Mouse (Mus musculus) heart, embryonic 16.5 days (tissue): ENCODE results near the gene Gm8113. TPM values are rescaled to one million over a fixed set of nuclear protein-coding genes. Genes with fewer than 3 reads are reported as not detected.
A peak's percentile ranks its signal among the peaks of the same experiment; 100 is the strongest.
"Not testable (repeated sequence)": the region's sequence is repeated elsewhere in the genome, so short reads cannot be mapped to it uniquely, and the experiment has no call there.

Experiments used
- ATAC-seq: fragments of 200-750 bp; cut with Nextera tagmentation; replicated peaks from 2 replicates; pipeline ENCODE4 v1.8.0; 2017; ENCODE audit warnings: moderate number of reproducible peaks; ENCODE audit not compliant: insufficient read depth, low FRiP score; ENCODE audit errors: extremely low read depth
- H3K27ac ChIP-seq: fragments of 300-500 bp; sonication (generic); 2 replicates; pipeline ENCODE4 v1.5.1; 2014; ENCODE audit warnings: mild to moderate bottlenecking, low read length, control low read depth, moderate library complexity
- H3K27me3 ChIP-seq: fragments of 300-500 bp; sonication (generic); 2 replicates; pipeline ENCODE4 v1.6.1; 2014; ENCODE audit warnings: low read length, mixed read lengths; ENCODE audit not compliant: control insufficient read depth, insufficient read depth
- H3K36me3 ChIP-seq: fragments of 300-500 bp; sonication (generic); 2 replicates; pipeline ENCODE4 v1.6.1; 2014; ENCODE audit not compliant: control insufficient read depth, insufficient read depth
- H3K4me1 ChIP-seq: fragments of 300-500 bp; sonication (generic); 2 replicates; pipeline ENCODE4 v1.6.1; 2014; ENCODE audit warnings: low read length, mixed read lengths; ENCODE audit not compliant: control insufficient read depth, insufficient read depth
- H3K4me2 ChIP-seq: fragments of 300-500 bp; sonication (generic); 2 replicates; pipeline ENCODE4 v1.6.1; 2014; ENCODE audit warnings: low read depth, mild to moderate bottlenecking, control low read depth, low read length
- H3K4me3 ChIP-seq: fragments of 300-500 bp; sonication (generic); 2 replicates; pipeline ENCODE4 v1.5.1; 2014; ENCODE audit warnings: mild to moderate bottlenecking, control low read depth, low read length
- H3K9ac ChIP-seq: fragments of 300-500 bp; sonication (generic); 2 replicates; pipeline ENCODE4 v1.6.1; 2014; ENCODE audit warnings: low read length, control low read depth
- H3K9me3 ChIP-seq: fragments of 300-500 bp; sonication (generic); replicated peaks from 2 replicates; pipeline ENCODE4 v1.6.1; 2016; ENCODE audit warnings: low read length; ENCODE audit not compliant: control insufficient read depth
- WGBS: fragments of 180-500 bp; shearing (Covaris S2); extraction: QIAGEN DNeasy Blood & Tissue Kit; methylation state at CpG from one replicate; pipeline ENCODE4 v1.1.7; 2014; 5-methylcytosine and 5-hydroxymethylcytosine counted together
- polyA plus RNA-seq: library from polyadenylated mRNA; unstranded; fragments of >200 nt; fragmentation: Nextera tagmentation; extraction: Ambion mirVana; gene quantifications from 2 replicates; pipeline ENCODE4 v1.2.1, GENCODE M21; 2015

The Gm8113 gene
- 24.3 and 26.0 TPM in 2 replicates for polyA plus RNA-seq

- not testable (repeated sequence) for H3K36me3 ChIP-seq, H3K27me3 ChIP-seq, H3K4me1 ChIP-seq, H3K9me3 ChIP-seq
- peak within 1 kb of the TSS; percentile 76 for H3K9ac ChIP-seq
- ATAC-seq = peak; percentile 91
- WGBS = 10% methylated on average over 10 of the region's 10 CpGs
- peak within 1 kb of the TSS; percentile 63 for H3K4me2 ChIP-seq
- H3K4me3 ChIP-seq = peak within 1 kb of the TSS; percentile 64
- H3K27ac ChIP-seq = peak within 1 kb of the TSS; percentile 91
Observed at GRCm38 (mm10) chr14:43924688-43925403, at the start of gene Gm8113. Gene Gm8113 (plus strand): TSS chr14:43925390.

DNA sequence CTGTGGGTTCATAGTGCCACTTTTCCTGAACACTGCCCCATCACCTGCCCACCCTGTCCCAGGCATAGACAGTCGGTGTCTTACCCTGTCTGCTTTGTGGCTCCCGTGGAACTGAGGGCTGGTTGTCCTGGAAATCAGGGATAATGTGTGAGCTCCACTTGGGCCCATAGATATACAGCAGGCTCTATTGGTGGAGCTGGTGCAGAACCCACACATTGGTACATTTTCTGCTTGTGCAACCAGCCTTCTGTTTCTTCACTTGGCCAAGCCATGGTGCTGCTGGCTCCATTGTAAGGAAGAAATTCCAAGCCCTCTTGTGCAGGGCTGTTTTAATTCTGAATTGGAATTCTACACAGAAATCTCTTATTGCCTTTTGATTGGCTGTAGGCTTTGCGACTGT, 49.8 kb upstream of the Gm8113 start, which contains the start of gene Ear1:
Gene Ear1 (minus strand): TSS at position 101 of the 400 bp plus-strand sequence.
- not testable (repeated sequence) for H3K4me1 ChIP-seq, H3K27me3 ChIP-seq, H3K9ac ChIP-seq, ATAC-seq, H3K9me3 ChIP-seq, H3K27ac ChIP-seq, H3K4me3 ChIP-seq, H3K36me3 ChIP-seq, H3K4me2 ChIP-seq
- 83% methylated on average over 3 of the region's 3 CpGs for WGBS

DNA sequence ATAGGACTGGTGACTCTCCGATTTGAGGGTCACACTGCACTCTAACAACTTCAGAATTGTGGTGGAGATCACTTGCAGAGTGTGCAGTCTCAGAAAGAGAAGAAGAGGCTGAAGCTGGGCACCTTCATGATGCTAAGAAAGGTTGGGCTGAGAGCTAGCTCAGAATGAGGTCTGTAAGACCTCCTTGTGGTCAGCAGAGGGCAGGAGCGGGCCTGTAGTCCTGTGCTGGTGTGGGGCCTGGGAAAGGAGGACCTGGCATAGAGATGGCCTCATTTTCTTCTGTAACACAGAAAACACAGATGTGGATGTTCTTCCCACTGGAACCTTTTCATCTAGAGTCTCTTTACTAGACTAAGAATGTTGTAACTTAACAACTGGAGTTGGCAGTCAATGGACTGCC, 47.4 kb upstream of the Gm8113 start:
- WGBS = 41% methylated on average over 1 of the region's 2 CpGs
- not testable (repeated sequence) for H3K27me3 ChIP-seq, H3K4me1 ChIP-seq, ATAC-seq, H3K4me2 ChIP-seq, H3K9me3 ChIP-seq, H3K9ac ChIP-seq, H3K36me3 ChIP-seq, H3K4me3 ChIP-seq, H3K27ac ChIP-seq

GRCm38 (mm10) chr14:43879966-43880545, 45.1 kb upstream of the Gm8113 start:
- WGBS = 64% methylated on average over 5 of the region's 5 CpGs

GRCm38 (mm10) chr14:43886235-43886634, 39.0 kb upstream of the Gm8113 start:
- not testable (repeated sequence) for H3K9me3 ChIP-seq, H3K4me2 ChIP-seq, H3K4me3 ChIP-seq, H3K36me3 ChIP-seq, H3K27ac ChIP-seq, H3K27me3 ChIP-seq, ATAC-seq, H3K4me1 ChIP-seq, H3K9ac ChIP-seq
- 52% methylated on average over 1 of the region's 1 CpGs for WGBS

More at GRCm38 (mm10) chr14:43879966-43880545, 45.1 kb upstream of the Gm8113 start:
- not testable (repeated sequence) for ATAC-seq, H3K27ac ChIP-seq, H3K9ac ChIP-seq, H3K4me1 ChIP-seq, H3K4me3 ChIP-seq, H3K4me2 ChIP-seq, H3K36me3 ChIP-seq, H3K9me3 ChIP-seq, H3K27me3 ChIP-seq

GRCm38 (mm10) chr14:43891288-43891687, 33.9 kb upstream of the Gm8113 start:
- H3K4me3 ChIP-seq, H3K9me3 ChIP-seq, ATAC-seq, H3K27ac ChIP-seq, H3K4me2 ChIP-seq, H3K4me1 ChIP-seq, H3K9ac ChIP-seq, H3K36me3 ChIP-seq, H3K27me3 ChIP-seq: not testable (repeated sequence)
- WGBS = 100% methylated on average over 1 of the region's 1 CpGs

DNA sequence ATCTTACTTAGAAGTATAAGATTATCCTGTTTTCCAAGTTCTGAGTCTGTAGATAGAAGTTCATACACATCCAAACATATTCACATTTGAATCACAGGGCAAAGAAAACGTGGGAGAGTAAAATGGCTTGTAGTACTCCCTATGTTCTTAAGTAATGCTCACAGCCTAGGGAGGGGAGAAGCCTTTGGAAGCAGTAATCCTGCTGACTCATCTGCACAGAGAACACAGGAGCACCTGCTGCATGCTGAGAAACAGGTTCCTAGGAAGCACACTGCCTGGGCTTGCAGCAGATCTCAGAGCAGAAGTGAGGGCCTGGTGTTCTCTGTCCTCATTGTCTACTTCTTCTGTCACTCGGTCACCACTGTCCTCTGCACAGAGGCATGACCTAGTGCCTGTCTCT, 29.8 kb upstream of the Gm8113 start:
- not testable (repeated sequence) for H3K9ac ChIP-seq, H3K9me3 ChIP-seq, H3K4me2 ChIP-seq, H3K4me3 ChIP-seq, H3K36me3 ChIP-seq, ATAC-seq, H3K27me3 ChIP-seq, H3K27ac ChIP-seq, H3K4me1 ChIP-seq
- WGBS = 46% methylated on average over 1 of the region's 2 CpGs

DNA sequence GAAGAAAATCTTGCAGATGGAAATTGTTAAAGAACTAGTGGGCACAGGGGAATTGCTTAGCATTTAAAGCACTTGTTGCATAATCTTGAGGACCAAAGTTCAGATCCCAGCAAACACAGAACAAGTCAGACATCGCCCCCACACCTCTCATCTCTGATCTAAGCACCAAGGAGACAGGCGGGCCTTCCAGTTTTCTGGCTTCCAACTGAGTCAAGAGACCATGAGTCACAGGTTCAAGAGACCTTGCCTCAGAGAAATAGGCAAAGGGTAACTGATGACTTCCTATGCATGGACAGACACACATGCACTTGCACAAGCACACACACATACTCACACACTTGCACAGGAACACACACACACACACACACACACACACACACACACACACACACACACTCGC, 26.6 kb upstream of the Gm8113 start:
- not testable (repeated sequence) for H3K27ac ChIP-seq, H3K4me3 ChIP-seq, H3K9me3 ChIP-seq, H3K4me2 ChIP-seq, H3K36me3 ChIP-seq, H3K27me3 ChIP-seq, H3K4me1 ChIP-seq, H3K9ac ChIP-seq, ATAC-seq
- WGBS = 69% methylated on average over 3 of the region's 3 CpGs

DNA sequence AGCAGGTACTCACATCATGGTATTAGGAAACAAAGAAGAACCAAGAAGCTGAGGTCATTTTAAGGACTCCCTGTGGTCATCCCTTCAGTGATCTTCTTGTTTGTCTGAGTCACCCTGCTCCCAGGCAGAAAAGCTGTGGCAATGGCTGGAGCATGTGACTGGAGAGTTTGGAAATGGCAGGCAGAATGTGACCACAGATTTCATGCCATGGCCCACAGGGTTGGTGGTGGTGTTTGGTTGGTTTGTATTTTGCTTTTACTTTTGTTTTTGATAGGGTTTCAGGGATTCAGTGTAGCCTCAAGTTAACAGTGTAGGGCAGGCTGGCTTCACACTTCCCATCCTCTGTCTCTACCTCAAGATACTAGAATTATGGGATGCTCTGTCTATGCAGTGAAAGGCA, 7.0 kb upstream of the Gm8113 start:
- not testable (repeated sequence) for H3K4me3 ChIP-seq, H3K9me3 ChIP-seq, H3K4me1 ChIP-seq, H3K36me3 ChIP-seq, H3K9ac ChIP-seq, H3K27ac ChIP-seq, H3K4me2 ChIP-seq, ATAC-seq, H3K27me3 ChIP-seq
